Mouse (Mus musculus) ES-E14 (cell line): ENCODE measurements around the gene Nmrk1. TPM values are rescaled to one million over a fixed set of nuclear protein-coding genes. Genes with fewer than 3 reads are reported as not detected.
A peak's percentile ranks its signal among the peaks of the same experiment; 100 is the strongest.

ENCODE experiments used
- DNase-seq: peaks from one replicate; pipeline ENCODE4 v3.0.0-alpha.2; 2013; ENCODE audit warnings: low read depth, low spot score
- H3K27ac ChIP-seq: 2 replicates; pipeline ENCODE4 v1.5.1; 2012; ENCODE audit warnings: low read depth, mild to moderate bottlenecking, low read length, moderate library complexity, mixed read lengths; ENCODE audit not compliant: poor library complexity, insufficient read depth, severe bottlenecking
- H3K36me3 ChIP-seq: 2 replicates; pipeline ENCODE4 v1.6.1; 2012; ENCODE audit warnings: mild to moderate bottlenecking, low read length, moderate library complexity, mixed read lengths; ENCODE audit not compliant: control insufficient read depth, poor library complexity, insufficient read depth, severe bottlenecking
- H3K4me1 ChIP-seq, 2 experiments: fragments of 150-350 bp in 1 of 2; sonication (generic) in 1 of 2; 2 replicates each; pipeline ENCODE4 v1.6.1; 2012; ENCODE audit warnings: low read length in 2 of 2, mild to moderate bottlenecking in 1 of 2, mixed read lengths in 1 of 2; ENCODE audit not compliant: control insufficient read depth in 2 of 2, insufficient read depth in 2 of 2, poor library complexity in 1 of 2
- H3K4me3 ChIP-seq, 2 experiments: fragments of 150-350 bp in 1 of 2; sonication (generic) in 1 of 2; 2 replicates each; pipeline ENCODE4 v1.5.1; 2012; ENCODE audit warnings: low read length in 2 of 2, low read depth in 1 of 2, mild to moderate bottlenecking in 1 of 2, mixed read lengths in 1 of 2; ENCODE audit not compliant: insufficient read depth in 1 of 2, poor library complexity in 1 of 2, severe bottlenecking in 1 of 2
- H3K9ac ChIP-seq: 2 replicates; pipeline ENCODE4 v1.6.1; 2012; ENCODE audit warnings: low read depth, mild to moderate bottlenecking, low read length, mixed read lengths; ENCODE audit not compliant: poor library complexity, insufficient read depth, severe bottlenecking
- H3K9me3 ChIP-seq: fragments of 150-350 bp; sonication (generic); 2 replicates; pipeline ENCODE4 v1.6.1; 2012; ENCODE audit warnings: low read depth, mild to moderate bottlenecking, low read length; ENCODE audit not compliant: control insufficient read depth, insufficient read depth
- CHD2 ChIP-seq: IDR thresholded peaks from 2 replicates; pipeline ENCODE4 v1.6.1; 2014; ENCODE audit warnings: mild to moderate bottlenecking, low read depth, low read length, inconsistent platforms
- HCFC1 ChIP-seq: IDR thresholded peaks from 2 replicates; pipeline ENCODE4 v1.6.1; 2012; ENCODE audit warnings: low read length, inconsistent platforms, borderline replicate concordance; ENCODE audit not compliant: insufficient read depth
- MAFK ChIP-seq: IDR thresholded peaks from 2 replicates; pipeline ENCODE4 v1.6.1; 2014; ENCODE audit warnings: mild to moderate bottlenecking, low read depth, low read length, inconsistent platforms; ENCODE audit not compliant: insufficient read depth
- ZC3H11A ChIP-seq: IDR thresholded peaks from 2 replicates; pipeline ENCODE4 v1.6.1; 2012; ENCODE audit warnings: low read depth, mild to moderate bottlenecking, inconsistent platforms, low read length, borderline replicate concordance
- ZNF384 ChIP-seq: IDR thresholded peaks from 2 replicates; pipeline ENCODE4 v1.6.1; 2012; ENCODE audit warnings: low read depth, low read length, inconsistent platforms
- in situ Hi-C, 2 experiments: fragments of 600-800 bp; cut with MboI; formaldehyde crosslinking; loops; one replicate each; pipeline ENCODE4 v1.15.1; 2025; ENCODE audit warnings: low sequenced_read_pairs in 2 of 2, inconsistent platforms in 1 of 2; ENCODE audit not compliant: unreplicated experiment in 2 of 2
- total RNA-seq: library from RNA; depleted of rRNA; stranded (reverse); fragments of 300-350 nt; gene quantifications from 2 replicates; pipeline ENCODE4 v1.2.3, GENCODE M21; 2012

Nmrk1 gene
- total RNA-seq, 1 experiment = 6.4 TPM

- DNase-seq = no peak
- H3K9me3 ChIP-seq = no peaks in the 10 kb centered on the region
- H3K4me1 ChIP-seq = peaks cover 8 to 10% of the 10 kb centered on the region in 2 experiments; a peak in 3 of 4 replicates
- peak overlapping the region; percentile 74 for H3K27ac ChIP-seq
- TF ChIP-seq ZC3H11A = no peak
- TF ChIP-seq MAFK = no peak
- TF ChIP-seq ZNF384 = no peak
- TF ChIP-seq CHD2 = no peak
- no peak; the same call in 1 of the 2 replicates for TF ChIP-seq HCFC1
- H3K4me3 ChIP-seq = peak overlapping the region; percentile 84 to 98
- in situ Hi-C loops = no loop called here
- no peaks in the 10 kb centered on the region for H3K36me3 ChIP-seq
- H3K9ac ChIP-seq = peak overlapping the region; percentile 88
These were observed 39.4 kb downstream of the Nmrk1 start for GRCm38 (mm10) chr19:18671056-18671741.

DNA sequence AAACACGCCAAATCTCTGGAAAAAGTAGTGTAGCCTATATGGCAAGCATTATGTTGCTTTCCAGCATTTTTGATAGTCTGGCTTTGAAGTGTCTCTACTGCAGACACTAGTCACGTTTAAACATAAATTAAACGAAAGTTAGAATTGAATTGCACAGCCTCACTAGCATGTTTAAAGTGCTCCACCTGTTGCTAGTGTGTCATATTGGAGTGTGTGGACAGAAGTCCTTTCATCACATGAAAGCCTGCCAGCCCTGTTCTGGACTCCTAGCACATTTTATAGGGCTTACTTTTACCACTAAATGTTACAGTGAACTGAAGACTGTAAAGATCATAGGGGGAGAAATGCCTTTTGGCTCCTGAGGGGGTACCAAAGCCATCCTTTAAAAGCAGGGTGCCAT, 40.7 kb downstream of the Nmrk1 start:
- Histone ChIP-seq H3K9me3 (no peaks in the 10 kb centered on the region), H3K4me1 (peaks cover 8 to 10% of the 10 kb centered on the region in 2 experiments; a peak in 3 of 4 replicates), H3K9ac (no peak overlapping the region; the same call in 1 of the 2 replicates), H3K36me3 (no peaks in the 10 kb centered on the region), H3K27ac (no peak overlapping the region; the same call in 1 of the 2 replicates), H3K4me3 (peak overlapping the region; percentile 84 to 98)
- in situ Hi-C loops = no loop called here
- no peak for DNase-seq
- TF ChIP-seq ZC3H11A (no peak), MAFK (no peak), HCFC1 (no peak), ZNF384 (no peak), CHD2 (no peak)

GRCm38 (mm10) chr19:18673116-18673515, 41.4 kb downstream of the Nmrk1 start:
- in situ Hi-C loops = no loop called here
- Histone ChIP-seq H3K4me1 (peaks cover 8 to 10% of the 10 kb centered on the region in 2 experiments; a peak in 3 of 4 replicates), H3K4me3 (peak overlapping the region; percentile 84 to 98), H3K9ac (peak overlapping the region; percentile 65; the same call in 1 of the 2 replicates), H3K27ac (peak overlapping the region; percentile 55), H3K9me3 (no peaks in the 10 kb centered on the region), H3K36me3 (no peaks in the 10 kb centered on the region)
- peak; percentile 60 for DNase-seq
- no peak for TF ChIP-seq CHD2

GRCm38 (mm10) chr19:18682142-18682541, 50.4 kb downstream of the Nmrk1 start:
- Histone ChIP-seq H3K27ac (no peak overlapping the region), H3K9me3 (no peaks in the 10 kb centered on the region), H3K4me3 (no peak overlapping the region), H3K36me3 (peaks cover 12% of the 10 kb centered on the region), H3K9ac (no peak overlapping the region), H3K4me1 (no peaks in the 10 kb centered on the region)
- no peak for TF ChIP-seq ZNF384
- TF ChIP-seq ZC3H11A = no peak
- no peak for TF ChIP-seq CHD2
- no peak for TF ChIP-seq HCFC1
- no peak for TF ChIP-seq MAFK
- DNase-seq = no peak
- in situ Hi-C loops = no loop called here

GRCm38 (mm10) chr19:18687556-18687955, 55.8 kb downstream of the Nmrk1 start:
- TF ChIP-seq HCFC1 = no peak
- TF ChIP-seq CHD2 = no peak
- no peak for TF ChIP-seq ZNF384
- no peak for TF ChIP-seq ZC3H11A
- no peak for TF ChIP-seq MAFK
- Histone ChIP-seq H3K9ac (no peak overlapping the region), H3K4me1 (no peaks in the 10 kb centered on the region), H3K27ac (no peak overlapping the region), H3K4me3 (no peak overlapping the region), H3K36me3 (peaks cover 1% of the 10 kb centered on the region), H3K9me3 (no peaks in the 10 kb centered on the region)
- no peak for DNase-seq
- in situ Hi-C loops = no loop called here
